Mouse (Mus musculus): ENCODE results near the gene Pced1b. TPM values are rescaled to one million over a fixed set of nuclear protein-coding genes. Genes with fewer than 3 reads are reported as not detected.

The Pced1b gene
- polyA plus RNA-seq, 2 experiments from 2014 or later, result 55.6 to 62.1 TPM

GRCm38 (mm10) chr15:97257206-97257775, 10.4 kb downstream of the Pced1b start:
- ATAC-seq, result no peak

- no peak for ATAC-seq
Observed at GRCm38 (mm10) chr15:97258483-97259230, 11.8 kb downstream of the Pced1b start.

- no peak for ATAC-seq
Observed at GRCm38 (mm10) chr15:97259300-97259699, 12.4 kb downstream of the Pced1b start.

- no peak for ATAC-seq
Observed at GRCm38 (mm10) chr15:97259968-97260597, 13.2 kb downstream of the Pced1b start.

GRCm38 (mm10) chr15:97262251-97262650, 15.3 kb downstream of the Pced1b start:
- no peak for ATAC-seq

DNA sequence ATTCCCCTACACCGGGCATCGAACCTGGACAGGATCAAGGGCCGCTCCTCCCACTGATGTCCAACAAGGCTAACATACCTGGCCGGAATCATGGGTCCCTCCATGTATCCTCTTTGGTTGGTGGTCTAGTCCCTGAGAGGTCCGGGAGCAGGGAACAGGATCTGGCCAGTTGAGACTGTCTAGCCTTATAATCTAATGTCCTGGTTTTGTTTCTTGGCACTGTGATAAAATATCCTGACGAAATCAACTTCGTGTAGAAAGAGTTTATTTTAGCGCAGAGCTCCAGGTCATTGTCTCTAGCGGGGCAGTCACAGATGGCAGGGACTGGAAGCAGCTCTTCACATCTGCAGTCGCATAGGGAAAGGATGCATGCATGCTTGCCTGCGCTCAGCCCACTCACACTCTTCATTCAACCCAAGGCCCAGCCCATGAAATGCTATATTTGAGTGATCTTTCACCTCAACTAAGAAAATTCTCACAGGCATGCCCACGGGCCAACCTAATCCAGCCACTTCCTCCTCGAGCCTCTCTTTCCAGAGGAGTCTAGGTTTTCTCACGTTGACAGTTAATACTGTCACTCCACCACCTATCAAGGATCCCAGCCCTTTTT, 19.4 kb downstream of the Pced1b start:
- ATAC-seq, result no peak

GRCm38 (mm10) chr15:97267094-97267695, 20.3 kb downstream of the Pced1b start:
- ATAC-seq, result no peak

DNA sequence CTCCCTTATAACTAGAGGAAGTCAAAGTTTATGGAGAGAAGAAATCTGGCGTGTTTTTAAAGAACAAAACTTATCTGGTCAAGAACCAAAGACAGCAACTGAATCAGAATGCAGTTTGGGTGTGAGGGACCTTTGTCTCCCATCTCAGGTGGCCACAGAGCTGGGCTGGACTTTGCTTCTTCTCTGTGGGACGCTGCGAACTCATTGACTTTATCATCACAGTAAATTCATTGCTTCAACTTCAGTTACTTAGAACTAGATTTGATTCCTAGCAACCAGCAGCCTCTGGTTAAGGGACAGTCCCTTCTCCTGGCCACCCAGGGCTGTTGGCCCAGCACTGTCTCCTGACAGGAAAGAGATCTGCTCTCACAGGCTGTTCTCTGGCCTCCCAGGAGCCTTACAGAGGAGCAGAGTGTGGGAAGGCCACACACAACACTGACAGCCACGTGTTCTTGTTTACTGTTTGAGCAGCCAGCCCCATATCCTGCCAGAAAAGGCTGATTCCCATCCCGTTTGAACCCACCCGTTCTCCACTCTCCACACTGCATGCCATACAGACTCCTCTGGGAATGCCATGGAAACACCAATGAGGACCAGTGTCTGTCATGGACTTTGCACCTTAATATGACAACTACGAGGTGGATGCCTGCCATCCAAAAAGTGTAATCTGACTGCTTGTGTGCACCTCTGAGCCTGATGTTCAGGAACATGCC, 25.2 kb downstream of the Pced1b start:
- ATAC-seq, result no peak

GRCm38 (mm10) chr15:97272831-97273230, 25.9 kb downstream of the Pced1b start:
- no peak for ATAC-seq

GRCm38 (mm10) chr15:97275626-97276395, 28.9 kb downstream of the Pced1b start:
- ATAC-seq, result no peak

- ATAC-seq, result no peak
Observed at GRCm38 (mm10) chr15:97276660-97277153, 29.8 kb downstream of the Pced1b start.

GRCm38 (mm10) chr15:97277328-97277727, 30.4 kb downstream of the Pced1b start:
- ATAC-seq, result no peak

DNA sequence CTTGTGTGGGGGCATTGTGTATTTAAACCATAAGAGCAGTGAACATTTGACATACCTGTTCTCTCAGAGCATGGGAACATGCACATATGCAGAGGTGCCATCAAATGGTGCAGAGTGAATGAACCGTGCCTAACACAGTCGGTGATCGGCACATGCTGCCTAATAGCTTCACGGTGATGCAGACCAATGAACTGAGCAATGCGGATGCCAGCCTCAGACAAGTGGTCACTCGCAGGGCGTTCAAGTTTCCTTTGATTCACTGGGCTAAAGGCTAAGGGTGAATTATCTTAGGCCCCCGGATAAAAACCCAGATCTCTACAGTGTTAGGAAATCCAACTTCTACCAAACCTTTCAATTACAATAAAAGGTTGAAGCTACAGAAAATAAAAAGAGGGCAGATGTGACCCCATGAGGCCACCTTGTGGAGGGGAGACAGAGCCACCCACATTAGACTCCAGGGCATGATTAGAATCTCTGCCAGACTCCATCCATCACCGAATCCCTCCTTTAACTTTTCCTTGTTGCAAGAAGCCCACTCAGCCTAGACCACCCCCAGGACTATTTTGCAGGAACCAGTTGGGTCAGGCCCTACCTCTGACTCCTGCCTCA, 31.5 kb downstream of the Pced1b start:
- ATAC-seq, result no peak

DNA sequence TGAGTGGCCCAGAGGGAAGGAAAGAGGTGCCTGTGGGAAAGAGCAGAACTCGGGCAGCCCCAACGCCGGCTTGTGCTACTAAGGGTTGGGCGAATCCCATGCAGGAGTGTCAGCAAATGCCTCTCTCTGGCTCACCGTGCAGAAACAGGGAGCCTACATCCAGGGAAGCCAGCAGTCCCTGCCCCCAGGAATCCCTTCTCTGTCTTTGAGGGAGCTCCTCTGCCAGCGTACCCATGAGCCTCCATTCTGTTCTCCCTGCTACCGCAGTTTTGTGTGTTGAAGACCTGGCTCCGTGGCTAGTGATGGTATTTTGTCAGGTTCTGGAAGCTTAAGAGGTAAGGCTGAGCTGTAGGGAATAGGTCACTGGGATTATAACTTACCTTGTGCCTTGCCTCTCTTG, 33.2 kb downstream of the Pced1b start:
- ATAC-seq, result no peak

DNA sequence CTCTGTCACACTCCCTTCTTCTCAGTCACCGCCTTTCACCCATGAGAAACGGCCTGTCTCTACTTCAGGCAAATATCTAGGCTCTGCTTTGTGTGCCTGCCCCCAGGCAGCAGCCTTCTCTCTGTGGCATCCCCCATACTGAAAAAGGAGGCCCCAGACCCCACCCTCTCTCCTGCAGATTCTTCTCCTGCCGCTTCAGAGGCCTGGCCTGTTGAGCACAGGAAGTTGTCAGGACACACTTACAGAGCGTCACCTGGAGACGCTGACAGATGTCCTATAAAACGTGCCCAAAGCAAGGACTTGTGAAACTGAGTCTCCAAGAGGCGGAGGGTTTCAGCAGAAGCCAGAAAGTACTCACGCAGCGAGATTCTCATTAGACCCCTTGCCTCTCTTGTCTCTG, 33.9 kb downstream of the Pced1b start:
- no peak for ATAC-seq

- no peak for ATAC-seq
Observed at GRCm38 (mm10) chr15:97281712-97282571, 35.0 kb downstream of the Pced1b start.

DNA sequence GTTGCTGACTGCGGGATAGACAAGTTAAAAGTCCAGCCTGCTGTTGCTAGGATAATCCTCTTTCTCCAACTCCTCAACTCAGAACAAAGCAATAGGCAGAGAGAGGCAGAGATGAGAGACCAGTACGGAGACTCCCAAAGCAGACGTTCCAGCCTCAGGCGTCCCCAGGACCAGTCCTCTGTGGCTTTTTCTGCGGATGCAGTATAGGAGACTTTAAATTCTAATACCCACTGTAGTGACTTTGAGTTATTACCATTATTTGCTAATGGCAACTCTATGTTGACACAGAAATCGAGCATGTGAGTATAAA, 35.6 kb downstream of the Pced1b start:
- ATAC-seq, result no peak

GRCm38 (mm10) chr15:97284201-97284600, 37.3 kb downstream of the Pced1b start:
- ATAC-seq, result no peak

DNA sequence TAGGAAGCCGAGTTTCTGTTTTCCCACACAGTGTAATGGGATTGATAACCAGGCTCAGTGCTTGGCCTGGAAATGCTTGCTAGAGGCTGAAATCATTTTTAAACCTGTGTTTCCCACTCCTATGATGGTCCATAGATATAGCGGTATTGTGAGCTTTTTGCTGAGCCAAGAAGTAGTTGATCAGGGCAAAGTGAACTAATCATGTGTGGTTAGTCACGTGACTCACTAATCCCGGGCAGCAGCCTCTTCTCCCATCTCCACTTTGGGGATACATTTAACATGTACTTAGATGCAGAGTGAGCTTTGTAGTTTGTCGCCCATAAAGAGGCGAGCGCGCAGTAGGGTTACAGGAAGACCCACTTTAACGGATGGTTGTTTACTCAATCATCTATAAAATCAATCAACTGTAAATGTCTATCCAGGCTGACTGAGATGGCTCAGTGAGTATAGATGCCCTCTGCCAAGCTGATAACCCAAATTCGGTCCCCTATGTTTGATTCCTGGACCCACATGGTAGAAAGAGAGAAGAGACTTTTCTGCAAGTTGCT, 38.8 kb downstream of the Pced1b start:
- ATAC-seq, result no peak

DNA sequence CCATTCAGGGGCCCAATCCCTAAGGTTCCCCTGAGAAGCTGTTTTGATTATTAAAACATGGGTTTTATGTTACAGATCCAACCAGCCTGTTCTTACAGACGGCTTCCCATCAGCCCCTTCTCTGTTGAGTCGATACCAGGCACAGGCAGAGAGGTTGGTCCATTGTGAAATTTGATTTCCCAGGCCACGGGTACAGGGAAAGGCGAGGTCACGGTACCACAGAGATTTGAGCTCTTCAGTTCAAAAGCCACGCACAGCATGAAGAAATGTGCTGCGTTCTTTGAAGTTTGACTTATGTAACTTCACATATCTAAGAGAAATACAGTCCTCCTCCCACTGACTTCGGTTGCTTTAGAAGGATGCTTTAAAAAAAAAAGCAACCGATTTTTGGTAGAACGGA, 39.8 kb downstream of the Pced1b start:
- no peak for ATAC-seq
